Mouse (Mus musculus) limb, embryonic 11.5 days (tissue): ENCODE data around the gene Dock2. TPM values are rescaled to one million over a fixed set of nuclear protein-coding genes. Genes with fewer than 3 reads are reported as not detected.

Experiments used
- ATAC-seq: fragments of 200-750 bp; cut with Nextera tagmentation; 2 replicates; pipeline ENCODE4 v1.8.0; 2017; ENCODE audit warnings: low read depth; ENCODE audit not compliant: insufficient number of reproducible peaks, low FRiP score, low TSS enrichment
- DNase-seq: peaks from one replicate; pipeline ENCODE4 v3.0.0-alpha.2; 2015; ENCODE audit warnings: low spot score
- H3K27ac ChIP-seq: fragments of 300-500 bp; sonication (generic); replicated peaks from 2 replicates; pipeline ENCODE4 v1.5.1; 2014; ENCODE audit warnings: low read depth, mild to moderate bottlenecking, low read length
- H3K27me3 ChIP-seq: fragments of 300-500 bp; sonication (generic); 2 replicates; pipeline ENCODE4 v1.6.1; 2014; ENCODE audit warnings: mild to moderate bottlenecking, low read length, mixed read lengths; ENCODE audit not compliant: control insufficient read depth, insufficient read depth
- H3K36me3 ChIP-seq: fragments of 300-500 bp; sonication (generic); 2 replicates; pipeline ENCODE4 v1.6.1; 2014; ENCODE audit warnings: mild to moderate bottlenecking, low read length, moderate library complexity, mixed read lengths; ENCODE audit not compliant: control insufficient read depth, insufficient read depth
- H3K4me1 ChIP-seq: fragments of 300-500 bp; sonication (generic); 2 replicates; pipeline ENCODE4 v1.6.1; 2014; ENCODE audit warnings: low read length, mixed read lengths; ENCODE audit not compliant: control insufficient read depth, insufficient read depth
- H3K4me2 ChIP-seq: fragments of 300-500 bp; sonication (generic); 2 replicates; pipeline ENCODE4 v1.6.1; 2014; ENCODE audit warnings: low read depth, mild to moderate bottlenecking, moderate library complexity; ENCODE audit not compliant: severe bottlenecking
- H3K4me3 ChIP-seq: fragments of 300-500 bp; sonication (generic); 2 replicates; pipeline ENCODE4 v1.5.1; 2014; ENCODE audit warnings: low read depth, low read length
- H3K9ac ChIP-seq: fragments of 300-500 bp; sonication (generic); 2 replicates; pipeline ENCODE4 v1.6.1; 2014; ENCODE audit warnings: mild to moderate bottlenecking, low read length
- H3K9me3 ChIP-seq: fragments of 300-500 bp; sonication (generic); 2 replicates; pipeline ENCODE4 v1.6.1; 2016; ENCODE audit warnings: low read length; ENCODE audit not compliant: control insufficient read depth
- WGBS: fragments of 180-500 bp; shearing (Covaris S2); extraction: QIAGEN DNeasy Blood & Tissue Kit; methylation state at CpG from one replicate; pipeline ENCODE4 v1.1.7; 2014; 5-methylcytosine and 5-hydroxymethylcytosine counted together
- polyA plus RNA-seq: library from polyadenylated mRNA; unstranded; fragments of >200 nt; fragmentation: Nextera tagmentation; extraction: Ambion mirVana; gene quantifications from 2 replicates; pipeline ENCODE4 v1.2.1, GENCODE M21; 2014

The Dock2 gene
- polyA plus RNA-seq, 1 experiment from 2014 or later = 0.25 TPM

- no peak overlapping the region for H3K4me3 ChIP-seq
- no peak for DNase-seq
- no peak for ATAC-seq
- 91% methylated on average over 4 of the region's 4 CpGs for WGBS
- no peaks in the 10 kb centered on the region for H3K9me3 ChIP-seq
- no peaks in the 10 kb centered on the region for H3K27me3 ChIP-seq
- no peak overlapping the region for H3K4me2 ChIP-seq
- H3K4me1 ChIP-seq = no peaks in the 10 kb centered on the region
- H3K27ac ChIP-seq = no peak overlapping the region
- no peaks in the 10 kb centered on the region for H3K36me3 ChIP-seq
- H3K9ac ChIP-seq = no peak overlapping the region
Observed at GRCm38 (mm10) chr11:34449944-34450343, 333.7 kb downstream of the Dock2 start.

DNA sequence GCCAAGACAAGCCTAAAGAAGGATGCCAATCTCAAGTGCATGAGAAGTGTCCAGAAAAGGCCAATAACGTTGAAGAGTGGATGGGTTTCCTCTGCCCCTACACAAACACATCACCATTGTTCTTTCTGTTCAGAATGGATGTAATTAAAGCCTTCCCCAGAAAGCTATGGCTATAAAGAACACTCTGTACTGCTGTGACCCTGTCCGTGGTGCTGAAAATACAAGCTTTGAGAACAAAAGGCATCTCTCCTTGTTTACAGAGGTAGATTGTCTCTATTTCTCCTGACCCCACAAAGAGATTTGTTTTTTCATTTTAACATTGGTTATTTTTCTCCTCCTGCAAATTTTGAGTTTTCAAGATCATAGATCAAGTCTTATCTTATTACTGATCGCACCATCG is 335.8 kb downstream of the Dock2 start:
- no peak overlapping the region for H3K9ac ChIP-seq
- ATAC-seq (no peak), DNase-seq (peak; percentile 78)
- no peak overlapping the region for H3K4me2 ChIP-seq
- H3K9me3 ChIP-seq = no peaks in the 10 kb centered on the region
- WGBS = 46% methylated on average over 4 of the region's 4 CpGs
- H3K4me3 ChIP-seq = no peak overlapping the region
- H3K27me3 ChIP-seq = no peaks in the 10 kb centered on the region
- H3K27ac ChIP-seq = no peak overlapping the region
- no peaks in the 10 kb centered on the region for H3K4me1 ChIP-seq
- no peaks in the 10 kb centered on the region for H3K36me3 ChIP-seq

DNA sequence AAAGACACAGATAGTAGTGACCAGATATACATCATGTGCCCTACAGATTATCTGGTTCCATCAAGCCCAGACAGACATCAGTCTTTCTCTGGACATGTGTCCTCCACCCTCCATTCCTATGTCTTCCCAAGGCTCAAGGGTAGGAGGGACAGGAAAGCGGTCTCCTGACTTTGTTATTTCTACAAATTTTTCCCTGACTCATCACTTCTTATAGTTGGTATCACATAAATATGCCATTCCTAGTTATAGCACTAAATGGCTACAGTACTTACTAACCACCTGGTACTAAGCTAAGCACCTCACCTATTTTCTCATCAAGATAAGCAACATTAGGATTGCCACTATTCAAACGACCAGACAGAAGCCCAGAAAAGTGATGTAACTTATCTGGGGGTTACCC is 345.3 kb downstream of the Dock2 start:
- no peak overlapping the region for H3K27ac ChIP-seq
- WGBS = 63% methylated on average over 2 of the region's 2 CpGs
- H3K9me3 ChIP-seq = no peaks in the 10 kb centered on the region
- no peaks in the 10 kb centered on the region for H3K36me3 ChIP-seq
- no peak overlapping the region for H3K4me3 ChIP-seq
- no peaks in the 10 kb centered on the region for H3K4me1 ChIP-seq
- no peaks in the 10 kb centered on the region for H3K27me3 ChIP-seq
- DNase-seq = no peak
- no peak overlapping the region for H3K9ac ChIP-seq
- H3K4me2 ChIP-seq = no peak overlapping the region
- no peak for ATAC-seq

GRCm38 (mm10) chr11:34437446-34437845 is 346.2 kb downstream of the Dock2 start:
- DNase-seq = no peak

DNA sequence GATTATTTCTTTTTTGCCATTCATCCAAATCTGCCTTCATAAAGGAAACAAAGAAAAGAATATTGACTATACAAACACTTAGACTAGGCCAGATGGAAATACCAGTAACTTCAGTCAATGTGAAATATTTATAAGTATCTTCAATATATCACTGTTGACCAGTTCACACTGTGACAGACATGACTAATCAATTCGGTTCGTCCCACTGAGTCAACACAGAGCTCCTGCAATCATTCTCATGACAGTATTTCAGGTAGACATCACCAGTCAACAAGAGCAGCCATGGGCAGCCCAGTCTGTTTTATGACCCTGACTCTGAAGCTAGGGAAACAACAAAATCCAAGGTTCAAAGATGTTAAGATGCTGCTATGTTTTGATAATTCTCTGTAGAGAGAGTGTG is 351.7 kb downstream of the Dock2 start:
- H3K36me3 ChIP-seq = no peaks in the 10 kb centered on the region
- H3K27ac ChIP-seq = no peak overlapping the region
- no peaks in the 10 kb centered on the region for H3K4me1 ChIP-seq
- H3K27me3 ChIP-seq = no peaks in the 10 kb centered on the region
- ATAC-seq = no peak
- 87% methylated on average over 2 of the region's 2 CpGs for WGBS
- no peak overlapping the region for H3K4me3 ChIP-seq
- H3K9me3 ChIP-seq = no peaks in the 10 kb centered on the region
- no peak overlapping the region for H3K9ac ChIP-seq
- H3K4me2 ChIP-seq = no peak overlapping the region
- no peak for DNase-seq

More at GRCm38 (mm10) chr11:34437446-34437845, 346.2 kb downstream of the Dock2 start:
- Histone ChIP-seq H3K27ac (no peak overlapping the region), H3K4me2 (no peak overlapping the region), H3K9me3 (no peaks in the 10 kb centered on the region), H3K36me3 (no peaks in the 10 kb centered on the region), H3K4me1 (no peaks in the 10 kb centered on the region), H3K4me3 (no peak overlapping the region), H3K9ac (no peak overlapping the region), H3K27me3 (no peaks in the 10 kb centered on the region)
- 48% methylated on average over 1 of the region's 1 CpGs for WGBS
- ATAC-seq = no peak

DNA sequence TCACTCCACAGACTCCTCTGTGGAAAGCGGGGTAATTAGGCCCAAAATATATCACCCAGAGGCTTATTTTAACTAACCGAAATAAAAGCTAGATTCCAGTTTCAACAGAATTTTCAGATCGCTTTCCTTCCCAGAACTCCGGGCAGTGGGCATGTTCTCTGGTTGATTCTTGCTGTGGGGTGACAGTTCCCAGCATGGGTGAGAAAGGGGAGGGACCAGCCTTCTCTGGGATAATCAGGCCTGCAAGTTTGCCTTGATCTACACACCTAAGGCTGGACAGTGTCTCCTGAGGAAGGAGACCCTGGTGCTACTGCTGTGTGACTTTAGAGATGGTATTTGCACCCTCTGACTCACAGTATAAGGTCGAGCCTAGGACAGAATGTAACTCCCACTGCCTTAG is 352.3 kb downstream of the Dock2 start:
- Histone ChIP-seq H3K4me1 (no peaks in the 10 kb centered on the region), H3K4me2 (no peak overlapping the region), H3K4me3 (no peak overlapping the region), H3K9me3 (no peaks in the 10 kb centered on the region), H3K27ac (no peak overlapping the region), H3K9ac (no peak overlapping the region), H3K36me3 (no peaks in the 10 kb centered on the region), H3K27me3 (no peaks in the 10 kb centered on the region)
- WGBS = 50% methylated on average over 5 of the region's 5 CpGs
- ATAC-seq (no peak), DNase-seq (no peak)

GRCm38 (mm10) chr11:34430940-34431339 is 352.8 kb downstream of the Dock2 start:
- ATAC-seq (no peak), DNase-seq (no peak)
- Histone ChIP-seq H3K36me3 (no peaks in the 10 kb centered on the region), H3K4me2 (no peak overlapping the region), H3K9ac (no peak overlapping the region), H3K9me3 (no peaks in the 10 kb centered on the region), H3K27ac (no peak overlapping the region), H3K27me3 (no peaks in the 10 kb centered on the region), H3K4me1 (no peaks in the 10 kb centered on the region), H3K4me3 (no peak overlapping the region)
- WGBS = 67% methylated on average over 4 of the region's 4 CpGs

DNA sequence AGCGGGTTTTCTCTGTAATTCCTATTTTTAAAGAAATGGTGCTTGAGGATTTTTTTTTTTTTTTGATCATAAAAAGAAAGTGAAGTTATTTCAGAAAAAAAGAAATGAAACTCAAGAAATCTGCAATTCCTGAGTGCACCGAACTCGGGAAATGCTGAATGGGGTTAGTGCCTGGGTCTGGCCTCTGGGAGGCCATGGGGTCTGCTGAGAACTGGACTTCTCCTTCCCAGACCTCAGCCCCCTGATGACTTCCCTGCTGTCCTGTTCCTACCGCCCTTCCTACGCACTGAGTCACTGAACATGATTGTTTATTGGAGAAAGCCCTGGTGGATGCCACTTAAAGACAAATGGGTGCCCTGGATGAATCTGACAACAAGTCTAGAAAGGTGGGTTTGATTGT is 356.5 kb downstream of the Dock2 start:
- Histone ChIP-seq H3K4me2 (no peak overlapping the region), H3K9me3 (no peaks in the 10 kb centered on the region), H3K27ac (no peak overlapping the region), H3K9ac (no peak overlapping the region), H3K36me3 (no peaks in the 10 kb centered on the region), H3K4me1 (no peaks in the 10 kb centered on the region), H3K4me3 (no peak overlapping the region), H3K27me3 (no peaks in the 10 kb centered on the region)
- DNase-seq = no peak
- ATAC-seq = no peak
- 81% methylated on average over 5 of the region's 5 CpGs for WGBS

- no peaks in the 10 kb centered on the region for H3K9me3 ChIP-seq
- H3K9ac ChIP-seq = no peak overlapping the region
- no peak overlapping the region for H3K4me2 ChIP-seq
- 60% methylated on average over 1 of the region's 1 CpGs for WGBS
- H3K4me3 ChIP-seq = no peak overlapping the region
- no peak overlapping the region for H3K27ac ChIP-seq
- H3K36me3 ChIP-seq = no peaks in the 10 kb centered on the region
- H3K4me1 ChIP-seq = no peaks in the 10 kb centered on the region
- H3K27me3 ChIP-seq = no peaks in the 10 kb centered on the region
- ATAC-seq (no peak), DNase-seq (no peak)
Observed at GRCm38 (mm10) chr11:34424546-34424945, 359.1 kb downstream of the Dock2 start.
